In the genomic region with DNA sequence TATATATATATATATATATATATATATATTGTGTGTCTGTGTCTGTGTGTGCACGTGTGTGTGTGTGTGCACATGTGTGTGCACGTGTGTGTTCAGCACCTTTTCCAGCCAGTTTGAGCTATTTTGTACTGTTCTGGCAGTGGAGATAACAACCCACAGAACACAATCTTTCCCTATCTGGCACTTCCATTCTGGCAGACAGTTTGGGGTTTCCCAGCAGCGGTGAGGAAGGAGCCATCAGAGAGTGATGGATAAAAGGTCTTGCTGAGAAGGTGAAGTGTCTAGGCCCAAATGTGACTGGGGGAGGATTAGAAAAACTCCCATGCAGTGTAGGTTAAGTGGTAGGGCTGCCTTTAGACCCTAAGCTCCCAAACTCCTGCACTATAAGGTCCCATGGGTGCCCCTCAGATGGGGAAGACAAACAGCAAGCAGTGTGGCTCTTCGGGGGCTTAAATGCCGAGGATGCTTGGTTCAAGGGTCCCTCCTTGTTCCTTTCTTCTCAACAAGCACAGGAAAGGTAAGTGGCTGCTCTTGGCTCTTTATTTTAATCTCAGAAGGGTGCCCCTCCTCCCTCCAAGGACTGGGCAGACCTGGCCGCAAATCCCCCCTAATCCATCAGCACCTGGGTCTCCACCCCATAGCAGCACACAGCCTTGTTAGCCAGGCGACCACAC, we compare ENCODE assay signal across 23 mouse cellular contexts. TPM values are rescaled to one million over a fixed set of nuclear protein-coding genes. Genes with fewer than 3 reads are reported as not detected.
"Had no signal": no experiment of that assay in that cellular context is flagged by ENCODE, and none has a peak within 500 bp of the region (broad histone marks: within the 10 kb centered on the region; RNA-seq: fewer than 3 reads in every experiment).

A gene (plus strand): TSS at position 624 of the 674 bp plus-strand sequence.

- DNase-seq: kidney, adult 11 months; kidney, adult 8-10 months; kidney, postnatal 14 days; kidney, postnatal 4 days; left cerebral cortex, postnatal 4 days; lung, adult 2 months; lung, postnatal 14 days; thymus, postnatal 36 days had no signal

- H3K4me1 ChIP-seq: intestine, embryonic 15.5 days; limb, embryonic 15.5 days; liver, embryonic 15.5 days; midbrain, embryonic 15.5 days; neural tube, embryonic 12.5 days; neural tube, embryonic 15.5 days had no signal

- H3K9me3 ChIP-seq: intestine, embryonic 15.5 days; limb, embryonic 12.5 days; limb, embryonic 15.5 days; liver, embryonic 15.5 days; midbrain, embryonic 10.5 days; midbrain, embryonic 15.5 days; neural tube, embryonic 12.5 days; neural tube, embryonic 15.5 days had no signal

- H3K27ac ChIP-seq: intestine, embryonic 15.5 days; limb, embryonic 12.5 days; limb, embryonic 15.5 days; liver, embryonic 15.5 days; macrophage; midbrain, embryonic 10.5 days; midbrain, embryonic 15.5 days; neural tube, embryonic 12.5 days; neural tube, embryonic 15.5 days had no signal

- H3K4me2 ChIP-seq: intestine, embryonic 15.5 days; limb, embryonic 12.5 days; limb, embryonic 15.5 days; liver, embryonic 15.5 days; midbrain, embryonic 15.5 days; neural tube, embryonic 12.5 days; neural tube, embryonic 15.5 days had no signal

- H3K9ac ChIP-seq: intestine, embryonic 15.5 days; limb, embryonic 12.5 days; limb, embryonic 15.5 days; liver, embryonic 15.5 days; midbrain, embryonic 15.5 days; neural tube, embryonic 12.5 days; neural tube, embryonic 15.5 days had no signal

- H3K4me3 ChIP-seq: intestine, embryonic 15.5 days; limb, embryonic 12.5 days; limb, embryonic 15.5 days; liver, embryonic 15.5 days; midbrain, embryonic 10.5 days; midbrain, embryonic 15.5 days; neural tube, embryonic 12.5 days; neural tube, embryonic 15.5 days had no signal

- ATAC-seq: hindbrain, embryonic 16.5 days; intestine, embryonic 15.5 days; midbrain, embryonic 15.5 days had no signal

- H3K27me3 ChIP-seq: intestine, embryonic 15.5 days; limb, embryonic 15.5 days; liver, embryonic 15.5 days; midbrain, embryonic 15.5 days; neural tube, embryonic 12.5 days; neural tube, embryonic 15.5 days had no signal

- H3K36me3 ChIP-seq: intestine, embryonic 15.5 days; limb, embryonic 12.5 days; limb, embryonic 15.5 days; liver, embryonic 15.5 days; midbrain, embryonic 10.5 days; midbrain, embryonic 15.5 days; neural tube, embryonic 12.5 days; neural tube, embryonic 15.5 days had no signal

RNA-seq across cellular contexts. Expression of the gene that starts here (rescaled TPM):
- polyA plus RNA-seq: hindbrain, embryonic 16.5 days; intestine, embryonic 15.5 days; kidney, embryonic 16.5 days; limb, embryonic 12.5 days; limb, embryonic 15.5 days; liver, embryonic 15.5 days; lung, embryonic 16.5 days; macrophage; midbrain, embryonic 10.5 days; midbrain, embryonic 15.5 days; neural tube, embryonic 12.5 days; neural tube, embryonic 15.5 days; small intestine, adult 2 months; spleen, adult 2 months; stomach, embryonic 16.5 days had no signal
